Mouse (Mus musculus): ENCODE measurements around the gene Gm20388. TPM values are rescaled to one million over a fixed set of nuclear protein-coding genes. Genes with fewer than 3 reads are reported as not detected.

The Gm20388 gene
- polyA plus RNA-seq, 1 experiment = 10.6 TPM

DNA sequence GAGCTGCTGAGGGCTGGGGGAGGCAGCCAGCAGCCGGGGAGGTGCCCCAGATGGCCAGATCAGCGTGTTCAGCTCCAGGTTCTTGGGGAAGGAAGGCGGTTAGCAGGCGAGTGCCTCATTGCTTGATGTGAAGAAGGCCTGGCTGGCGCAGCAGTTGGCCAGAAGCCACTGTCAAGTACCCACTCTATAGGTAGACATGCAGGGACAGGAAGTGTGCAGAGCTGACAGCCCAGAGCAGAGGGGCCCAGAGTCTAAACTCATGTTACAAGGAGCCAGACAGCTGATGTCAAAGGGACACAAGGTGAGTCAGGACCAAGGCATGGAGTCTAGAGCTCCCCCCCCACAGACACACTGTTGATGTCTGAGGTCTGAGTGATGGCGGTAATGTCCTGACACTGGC, 1639.4 kb downstream of the Gm20388 start:
- TF ChIP-seq CTCF (IDR thresholded peaks at IDR 0.05; ENCODE audit: control insufficient read depth, insufficient read depth, low read length) (no peak), POLR2A (IDR thresholded peaks at IDR 0.05; ENCODE audit: borderline replicate concordance, control insufficient read depth, low read depth, low read length) (no peak)
- WGBS = 82% methylated on average over 6 of the region's 6 CpGs
- Histone ChIP-seq H3K27ac (ENCODE audit: control insufficient read depth, insufficient read depth, low read depth, low read length, poor library complexity) (no peak overlapping the region), H3K4me1 (ENCODE audit: control insufficient read depth, insufficient read depth, low read length) (no peaks in the 10 kb centered on the region), H3K4me3 (replicated peaks; ENCODE audit: control insufficient read depth, low read depth, low read length) (no peak overlapping the region)

DNA sequence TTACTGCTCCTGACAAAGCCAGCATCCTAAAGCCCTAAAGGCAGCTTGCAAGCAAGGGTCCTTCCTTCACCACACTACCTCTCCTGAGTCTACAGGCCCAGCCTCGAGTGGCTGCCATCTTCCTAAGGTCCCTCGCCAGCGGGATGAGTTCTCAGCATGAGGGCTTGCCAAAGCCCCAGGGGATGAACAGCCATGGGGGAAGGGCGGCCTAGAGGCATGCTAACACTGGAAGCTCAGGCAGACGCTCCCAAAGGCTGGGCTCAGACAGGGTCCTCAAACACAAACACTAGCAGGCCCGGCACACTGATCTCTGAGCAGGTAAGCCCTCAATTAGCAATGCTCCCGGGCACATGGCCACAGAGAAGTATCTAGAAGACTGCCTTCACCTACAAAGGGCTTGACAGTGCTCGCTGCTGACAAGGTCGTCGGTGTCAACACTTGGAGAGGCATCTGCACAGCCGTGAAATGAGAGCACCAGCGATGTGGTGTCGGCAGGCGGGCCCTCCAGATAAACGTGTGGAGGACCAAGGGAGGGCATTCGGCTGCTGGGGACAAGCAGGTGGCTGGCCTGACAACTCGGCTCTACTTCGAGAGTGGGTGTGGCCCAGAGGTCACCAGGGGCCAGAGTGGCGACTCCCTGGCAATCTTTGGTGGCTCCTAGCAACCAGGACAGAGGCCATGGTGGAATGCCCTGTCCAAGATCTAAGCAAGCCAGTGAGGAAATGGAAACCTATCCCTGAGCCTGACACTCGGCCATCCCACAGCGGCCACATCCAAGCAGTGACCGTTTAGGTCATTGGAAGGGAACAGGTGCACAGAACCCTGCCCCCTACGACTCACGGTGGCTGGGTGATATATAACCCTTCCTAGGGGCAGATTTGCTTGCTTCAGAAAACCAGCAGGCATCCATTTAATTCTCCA, 1640.7 kb downstream of the Gm20388 start:
- Histone ChIP-seq H3K4me3 (replicated peaks; ENCODE audit: control insufficient read depth, low read depth, low read length) (no peak overlapping the region), H3K4me1 (ENCODE audit: control insufficient read depth, insufficient read depth, low read length) (no peaks in the 10 kb centered on the region), H3K27ac (ENCODE audit: control insufficient read depth, insufficient read depth, low read depth, low read length, poor library complexity) (no peak overlapping the region)
- 87% methylated on average over 24 of the region's 24 CpGs for WGBS
- TF ChIP-seq CTCF (IDR thresholded peaks at IDR 0.05; ENCODE audit: control insufficient read depth, insufficient read depth, low read length) = no peak
- no peak for TF ChIP-seq POLR2A (IDR thresholded peaks at IDR 0.05; ENCODE audit: borderline replicate concordance, control insufficient read depth, low read depth, low read length)

DNA sequence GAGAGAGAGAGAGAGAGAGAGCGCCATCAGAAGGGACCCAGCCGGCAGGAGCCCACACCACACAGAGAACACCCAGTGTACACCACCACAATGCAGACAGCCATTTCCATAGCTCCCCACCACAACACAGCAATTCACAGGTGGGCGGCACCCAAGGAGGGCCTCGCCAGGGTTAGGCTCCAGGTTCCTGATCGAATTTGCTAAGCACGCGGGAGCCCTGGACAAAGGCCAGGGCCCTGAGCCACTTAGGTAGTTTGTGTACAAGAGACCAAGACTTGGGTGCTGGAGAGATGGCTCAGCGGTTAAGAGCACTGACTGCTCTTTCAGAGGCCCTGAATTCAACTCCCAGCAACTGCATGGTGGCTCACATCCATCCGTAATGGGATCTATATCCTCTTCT, 1641.9 kb downstream of the Gm20388 start:
- TF ChIP-seq CTCF (IDR thresholded peaks at IDR 0.05; ENCODE audit: control insufficient read depth, insufficient read depth, low read length) = no peak
- no peak for TF ChIP-seq POLR2A (IDR thresholded peaks at IDR 0.05; ENCODE audit: borderline replicate concordance, control insufficient read depth, low read depth, low read length)
- Histone ChIP-seq H3K4me3 (replicated peaks; ENCODE audit: control insufficient read depth, low read depth, low read length) (no peak overlapping the region), H3K4me1 (ENCODE audit: control insufficient read depth, insufficient read depth, low read length) (no peaks in the 10 kb centered on the region), H3K27ac (ENCODE audit: control insufficient read depth, insufficient read depth, low read depth, low read length, poor library complexity) (no peak overlapping the region)
- WGBS = 88% methylated on average over 9 of the region's 9 CpGs

DNA sequence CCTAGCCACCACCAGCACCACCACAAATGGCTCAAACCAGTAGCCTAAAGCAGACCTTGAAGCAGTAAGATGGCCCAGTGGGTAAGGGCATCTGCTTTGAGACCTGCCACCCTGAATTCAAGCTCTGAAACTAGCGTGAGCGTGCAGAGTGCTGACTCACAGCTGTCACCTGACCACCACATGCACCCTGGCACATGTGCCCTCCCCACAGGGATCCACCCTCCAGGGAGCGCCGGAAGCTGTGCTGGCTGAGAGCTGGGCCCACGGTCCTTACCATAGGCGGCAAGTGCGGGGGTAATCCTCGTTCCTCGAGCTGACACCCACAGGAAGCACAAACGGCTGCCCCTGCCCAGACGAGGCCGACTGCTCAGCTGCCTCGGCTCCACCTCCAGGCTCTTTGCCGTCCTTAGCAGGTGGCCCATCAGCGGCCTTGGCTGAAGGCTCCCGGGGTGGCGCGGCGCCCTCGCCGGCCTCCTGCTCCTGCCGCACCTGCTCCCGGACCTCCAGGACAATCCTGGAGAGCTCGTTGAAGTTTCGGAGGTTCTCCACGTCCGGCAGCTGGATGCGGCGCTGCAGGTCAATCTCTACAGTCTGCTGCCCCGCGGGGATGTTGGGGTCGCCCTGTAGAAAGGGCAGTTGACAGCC, 1643.3 kb downstream of the Gm20388 start:
- H3K27ac ChIP-seq (ENCODE audit: control insufficient read depth, insufficient read depth, low read depth, low read length, poor library complexity) = no peak overlapping the region
- 93% methylated on average over 32 of the region's 32 CpGs for WGBS
- no peaks in the 10 kb centered on the region for H3K4me1 ChIP-seq (ENCODE audit: control insufficient read depth, insufficient read depth, low read length)
- H3K4me3 ChIP-seq (replicated peaks; ENCODE audit: control insufficient read depth, low read depth, low read length) = no peak overlapping the region
- no peak for TF ChIP-seq POLR2A (IDR thresholded peaks at IDR 0.05; ENCODE audit: borderline replicate concordance, control insufficient read depth, low read depth, low read length)
- TF ChIP-seq CTCF (IDR thresholded peaks at IDR 0.05; ENCODE audit: control insufficient read depth, insufficient read depth, low read length) = no peak

DNA sequence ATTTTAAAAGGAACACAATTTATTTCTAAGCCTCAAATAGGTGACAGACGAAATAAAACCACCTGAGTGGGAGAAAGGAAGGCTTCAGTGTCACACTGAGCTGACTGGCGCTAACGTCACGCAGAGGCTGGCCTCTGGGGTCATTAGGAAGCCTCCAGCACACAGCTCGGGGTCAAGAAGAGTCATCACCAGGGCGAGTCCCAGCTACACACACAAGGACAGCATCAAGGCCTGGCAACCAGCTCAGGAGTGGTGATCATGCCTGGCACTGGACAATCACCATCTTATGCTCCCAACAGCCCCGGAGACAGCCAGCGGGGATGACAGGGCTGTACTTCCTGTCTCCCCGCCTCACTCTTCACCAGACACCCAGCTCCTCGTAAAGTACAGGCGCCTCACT, 1647.1 kb downstream of the Gm20388 start:
- 86% methylated on average over 11 of the region's 11 CpGs for WGBS
- Histone ChIP-seq H3K27ac (ENCODE audit: control insufficient read depth, insufficient read depth, low read depth, low read length, poor library complexity) (no peak overlapping the region), H3K4me1 (ENCODE audit: control insufficient read depth, insufficient read depth, low read length) (no peaks in the 10 kb centered on the region), H3K4me3 (replicated peaks; ENCODE audit: control insufficient read depth, low read depth, low read length) (no peak overlapping the region)
- TF ChIP-seq CTCF (IDR thresholded peaks at IDR 0.05; ENCODE audit: control insufficient read depth, insufficient read depth, low read length) (no peak), POLR2A (IDR thresholded peaks at IDR 0.05; ENCODE audit: borderline replicate concordance, control insufficient read depth, low read depth, low read length) (no peak)

DNA sequence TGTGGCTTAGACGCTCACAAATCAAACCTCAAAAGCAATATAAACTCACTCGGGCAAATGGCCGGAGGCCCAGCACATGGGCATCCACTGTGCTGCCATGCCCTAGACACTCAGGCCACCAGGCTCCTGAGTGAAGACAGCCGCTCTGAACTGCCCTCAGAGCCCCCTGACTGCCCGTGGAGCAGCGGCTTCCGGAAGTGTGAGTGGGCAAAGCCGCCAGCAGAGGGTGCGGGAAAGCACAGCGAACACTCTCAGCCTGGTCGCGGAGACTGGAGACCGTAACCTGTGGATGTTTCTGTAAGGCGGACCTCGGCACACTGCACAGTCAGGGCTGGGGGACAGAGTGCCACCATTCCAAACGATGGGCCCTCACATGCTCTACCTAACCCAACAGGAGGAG, 1647.9 kb downstream of the Gm20388 start:
- TF ChIP-seq CTCF (IDR thresholded peaks at IDR 0.05; ENCODE audit: control insufficient read depth, insufficient read depth, low read length) (no peak), POLR2A (IDR thresholded peaks at IDR 0.05; ENCODE audit: borderline replicate concordance, control insufficient read depth, low read depth, low read length) (no peak)
- Histone ChIP-seq H3K4me1 (ENCODE audit: control insufficient read depth, insufficient read depth, low read length) (no peaks in the 10 kb centered on the region), H3K4me3 (replicated peaks; ENCODE audit: control insufficient read depth, low read depth, low read length) (no peak overlapping the region), H3K27ac (ENCODE audit: control insufficient read depth, insufficient read depth, low read depth, low read length, poor library complexity) (no peak overlapping the region)
- 87% methylated on average over 16 of the region's 16 CpGs for WGBS

DNA sequence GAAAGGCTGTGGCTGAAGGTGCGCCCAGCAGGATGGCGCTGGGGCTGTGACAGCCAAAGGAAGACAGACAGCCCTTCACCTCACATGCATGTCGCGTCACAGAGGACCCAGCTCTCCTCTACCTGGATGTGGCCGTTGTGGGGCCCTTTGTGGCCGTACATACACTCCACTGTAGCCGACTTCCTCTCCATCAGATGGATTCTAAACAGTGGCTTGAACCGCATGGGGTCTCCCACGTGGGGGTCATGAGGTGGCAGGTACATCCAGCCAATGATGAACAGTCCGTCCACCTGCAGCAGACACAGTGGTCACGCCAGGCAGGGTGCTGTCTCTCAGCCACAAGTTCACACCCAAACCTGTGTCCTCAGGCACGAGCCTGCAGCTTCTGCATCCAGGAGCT, 1649.2 kb downstream of the Gm20388 start:
- WGBS = 88% methylated on average over 12 of the region's 12 CpGs
- Histone ChIP-seq H3K4me1 (ENCODE audit: control insufficient read depth, insufficient read depth, low read length) (no peaks in the 10 kb centered on the region), H3K27ac (ENCODE audit: control insufficient read depth, insufficient read depth, low read depth, low read length, poor library complexity) (no peak overlapping the region), H3K4me3 (replicated peaks; ENCODE audit: control insufficient read depth, low read depth, low read length) (no peak overlapping the region)
- TF ChIP-seq CTCF (IDR thresholded peaks at IDR 0.05; ENCODE audit: control insufficient read depth, insufficient read depth, low read length) = no peak
- TF ChIP-seq POLR2A (IDR thresholded peaks at IDR 0.05; ENCODE audit: borderline replicate concordance, control insufficient read depth, low read depth, low read length) = no peak

DNA sequence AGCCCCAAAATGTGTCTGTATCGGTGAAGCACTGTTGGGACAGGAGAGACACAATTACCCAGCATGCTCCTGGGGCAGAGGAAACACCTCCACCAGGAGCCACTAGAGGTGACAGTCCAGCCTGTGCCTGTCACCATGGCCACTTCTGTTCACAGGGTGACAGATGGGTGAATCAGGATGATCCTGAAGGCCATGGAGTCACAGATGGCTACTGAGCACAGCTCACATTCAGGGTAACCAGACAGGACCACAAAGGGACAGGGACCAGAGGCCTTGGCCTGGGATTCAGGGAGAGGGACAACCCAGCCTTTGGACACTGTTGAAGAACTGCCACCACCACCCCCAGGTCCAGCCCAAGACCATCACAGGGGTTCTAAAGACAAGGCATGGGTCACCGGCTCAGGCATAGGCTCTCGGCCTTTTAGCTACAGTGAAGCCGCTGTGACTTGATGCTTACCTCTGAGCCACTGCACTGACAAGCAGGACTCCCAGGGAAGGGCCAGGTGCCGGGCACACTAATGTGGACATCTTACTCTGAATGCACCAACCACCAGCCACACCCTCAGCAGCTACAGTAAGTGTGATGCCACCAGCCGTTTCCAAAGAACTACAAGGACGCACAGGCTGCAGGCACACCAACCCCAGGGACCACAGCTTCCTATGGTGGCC, 1649.9 kb downstream of the Gm20388 start:
- no peaks in the 10 kb centered on the region for H3K4me1 ChIP-seq (ENCODE audit: control insufficient read depth, insufficient read depth, low read length)
- no peak overlapping the region for H3K27ac ChIP-seq (ENCODE audit: control insufficient read depth, insufficient read depth, low read depth, low read length, poor library complexity)
- no peak overlapping the region for H3K4me3 ChIP-seq (replicated peaks; ENCODE audit: control insufficient read depth, low read depth, low read length)
- 88% methylated on average over 7 of the region's 7 CpGs for WGBS
- no peak for TF ChIP-seq POLR2A (IDR thresholded peaks at IDR 0.05; ENCODE audit: borderline replicate concordance, control insufficient read depth, low read depth, low read length)
- TF ChIP-seq CTCF (IDR thresholded peaks at IDR 0.05; ENCODE audit: control insufficient read depth, insufficient read depth, low read length) = no peak

Data from bone marrow, adult 2 months (tissue).